Comparison of ENCODE assay signal across 8 mouse cellular contexts in the genomic region with DNA sequence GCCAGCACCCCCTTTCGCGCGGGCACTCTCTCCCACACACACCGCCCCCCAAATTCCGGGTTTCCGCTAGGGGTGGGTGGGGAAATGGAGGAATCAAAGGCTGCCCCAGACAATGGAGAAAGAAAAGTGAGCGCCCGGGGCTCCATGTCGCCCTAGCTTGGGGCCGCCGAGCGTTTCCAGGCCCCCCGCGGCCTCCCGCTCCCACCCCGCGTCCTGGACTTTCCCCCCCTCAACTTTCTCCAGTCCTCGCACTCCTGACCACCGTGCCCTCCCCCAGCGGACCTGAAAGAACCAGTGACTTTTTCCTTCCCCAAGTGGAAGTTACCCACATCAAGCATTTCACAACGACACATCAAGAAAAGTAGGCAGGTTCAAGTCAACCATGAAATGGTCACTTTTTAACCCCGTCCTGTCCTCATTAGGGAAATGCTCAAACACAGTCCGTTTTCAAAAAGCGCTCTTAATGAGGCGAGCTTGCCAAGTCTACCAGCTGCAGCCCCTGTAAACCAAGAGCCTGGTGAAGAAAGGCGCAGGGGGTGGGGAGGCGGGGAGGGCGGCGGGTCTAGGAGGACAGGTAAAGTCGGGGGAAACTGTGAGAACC.
A peak's percentile ranks its signal among the peaks of the same experiment; 100 is the strongest.
DNase-seq lines count a peak whose midpoint lies in the region; ATAC-seq and TF ChIP-seq lines count a peak whose summit lies in the region.

No protein-coding gene starts in this region.

- intact Hi-C loops in heart, postnatal 14 days (cut with DNase I): loop anchor here (2.0 kb wide), 1 partner anchor 80 kb away; no protein-coding TSS in a partner anchor

- H3K4me3 ChIP-seq in cortical plate, adult 2 months (ENCODE audit: insufficient read depth, low read length): peak overlapping the region; percentile 66
- peak overlapping the region; percentile 85 for H3K4me3 ChIP-seq in midbrain, embryonic 11.5 days (ENCODE audit: low read depth, low read length)

- peak overlapping the region; percentile 86 for H3K4me2 ChIP-seq in midbrain, embryonic 11.5 days

- H3K9me3 ChIP-seq in midbrain, embryonic 11.5 days (ENCODE audit: control insufficient read depth, low read length): no peaks in the 10 kb centered on the region

- no peaks in the 10 kb centered on the region for H3K36me3 ChIP-seq in midbrain, embryonic 11.5 days (ENCODE audit: control insufficient read depth, insufficient read depth, low read length)

- TF ChIP-seq POLR2A in cortical plate, adult 2 months (IDR thresholded peaks at IDR 0.05; ENCODE audit: extremely low read depth, insufficient read depth, low read length): no peak

- DNase-seq in cerebellum, adult 11 months: no peak
- peak; percentile 84 for DNase-seq in 3134 (ENCODE audit: extremely low read depth, insufficient read length, low spot score)
- peak; percentile 44 to 63 for DNase-seq in heart, postnatal 14 days
- peak; percentile 64 to 70 for DNase-seq in layer of hippocampus, postnatal 10 days (ENCODE audit: low spot score in 2 of 2)
- DNase-seq in midbrain, embryonic 11.5 days (ENCODE audit: low spot score, missing footprints): peak; percentile 95
- peak; percentile 68 for DNase-seq in yolk sac, embryonic 10.5 days (ENCODE audit: low spot score)

- under 1% methylated on average over 30 of the region's 30 CpGs for WGBS in midbrain, embryonic 11.5 days

- peak; percentile 16; the same call in 1 of the 2 replicates for ATAC-seq in cerebellum, adult (ENCODE audit: insufficient number of reproducible peaks, low FRiP score, low TSS enrichment)
- peak; percentile 69 for ATAC-seq in midbrain, embryonic 11.5 days (ENCODE audit: low FRiP score)

- no peak overlapping the region for H3K27ac ChIP-seq in cortical plate, adult 2 months (ENCODE audit: insufficient read depth, low read length)
- peak overlapping the region; percentile 98 for H3K27ac ChIP-seq in midbrain, embryonic 11.5 days (ENCODE audit: low read depth, low read length)

- TF ChIP-seq CTCF in cortical plate, adult 2 months (IDR thresholded peaks at IDR 0.05; ENCODE audit: extremely low read depth, insufficient read depth, low read length): no peak

- H3K9ac ChIP-seq in midbrain, embryonic 11.5 days (ENCODE audit: low read length): peak overlapping the region; percentile 96

- H3K27me3 ChIP-seq in midbrain, embryonic 11.5 days (ENCODE audit: control insufficient read depth, insufficient read depth, low read length): no peaks in the 10 kb centered on the region

- H3K4me1 ChIP-seq in cortical plate, adult 2 months (ENCODE audit: control insufficient read depth, insufficient read depth, low read length): no peaks in the 10 kb centered on the region
- peaks cover 46% of the 10 kb centered on the region for H3K4me1 ChIP-seq in midbrain, embryonic 11.5 days (ENCODE audit: control insufficient read depth, insufficient read depth, low read length)
